Mouse (Mus musculus) layer of hippocampus, adult 18-20 months (tissue): Measurements from ENCODE around the gene Lim2. TPM values are rescaled to one million over a fixed set of nuclear protein-coding genes. Genes with fewer than 3 reads are reported as not detected.
A peak's percentile ranks its signal among the peaks of the same experiment; 100 is the strongest.

Experiments
- DNase-seq, 2 experiments: peaks; one replicate each; pipeline ENCODE4 v3.0.0; 2022; ENCODE audit warnings: low spot score in 2 of 2
- total RNA-seq, 2 experiments: library from RNA; stranded (reverse); gene quantifications; 2 replicates each; pipeline ENCODE4 v1.2.3; 2021

Lim2 gene
- total RNA-seq, 2 experiments from 2014 or later = not detected

GRCm38 (mm10) chr7:43443126-43443916 lies 15.9 kb downstream of the Lim2 start:
- peak; percentile 66 to 79 for DNase-seq

DNA sequence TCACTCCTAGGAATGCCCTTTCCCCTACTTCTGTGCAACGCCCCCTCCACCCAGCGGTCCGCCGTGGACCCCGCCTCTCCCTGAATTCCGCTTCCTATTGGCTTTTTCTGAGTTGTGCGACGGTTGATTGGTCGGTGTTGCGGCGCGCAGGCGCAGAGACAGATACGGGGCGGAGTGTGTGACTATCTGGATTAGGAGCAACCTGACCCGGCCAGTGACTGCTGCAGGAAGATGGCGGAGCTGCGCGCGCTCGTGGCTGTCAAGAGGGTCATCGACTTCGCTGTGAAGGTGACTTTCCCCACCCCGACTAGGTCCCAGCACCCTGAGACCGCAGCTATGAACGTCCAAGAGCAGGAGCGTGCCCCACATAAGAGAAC lies 16.4 kb downstream of the Lim2 start, which contains the start of the genes Etfb and Gm45233:
Gene Etfb, plus strand, starts transcription at position 167 of the 377 bp plus-strand sequence.
Gene Gm45233, plus strand, starts transcription at position 212 of the 377 bp plus-strand sequence.
- peak; percentile 93 to 96 for DNase-seq

DNA sequence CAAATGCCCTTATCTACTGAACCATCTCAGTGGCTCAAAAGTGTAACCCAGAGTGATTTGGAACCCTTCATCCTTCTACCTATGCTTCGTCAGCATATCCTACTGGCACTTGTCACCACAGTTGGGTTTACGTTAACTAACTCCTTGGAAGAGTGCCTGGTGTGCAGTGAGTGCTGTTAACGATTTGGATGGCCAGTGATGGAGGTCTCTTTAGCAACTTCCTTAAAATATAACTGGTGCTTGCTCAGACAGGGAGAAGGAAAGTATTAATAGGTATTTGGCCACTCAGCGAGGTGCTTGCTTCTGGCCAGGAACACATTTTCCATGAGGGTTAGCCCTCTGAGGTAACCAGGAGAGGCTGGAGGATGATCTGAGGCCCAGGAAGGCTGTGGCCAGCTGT lies 20.3 kb downstream of the Lim2 start:
- no peak for DNase-seq

- DNase-seq = no peak
These were observed 20.8 kb downstream of the Lim2 start for GRCm38 (mm10) chr7:43448246-43448645.

- no peak for DNase-seq
These were observed 22.3 kb downstream of the Lim2 start for GRCm38 (mm10) chr7:43449811-43450210.

GRCm38 (mm10) chr7:43451726-43452125 lies 24.3 kb downstream of the Lim2 start:
- DNase-seq = no peak

DNA sequence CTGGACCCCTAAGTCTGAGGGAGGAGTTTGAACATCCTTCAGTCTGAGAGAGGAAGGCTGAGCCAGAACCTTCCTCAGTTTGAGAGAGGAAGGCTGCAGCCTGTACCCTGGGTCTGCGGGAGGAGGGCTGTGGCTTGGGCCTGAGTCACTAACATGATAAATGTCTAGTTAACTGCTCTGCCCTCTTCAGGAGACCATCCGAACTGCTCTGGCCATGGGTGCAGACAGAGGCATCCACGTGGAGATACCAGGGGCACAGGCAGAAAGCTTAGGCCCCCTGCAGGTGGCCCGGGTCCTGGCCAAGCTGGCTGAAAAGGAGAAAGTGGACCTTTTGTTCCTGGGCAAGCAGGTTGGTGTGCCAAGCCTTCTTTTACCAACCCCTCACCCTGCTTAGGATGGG lies 25.1 kb downstream of the Lim2 start:
- no peak for DNase-seq

DNA sequence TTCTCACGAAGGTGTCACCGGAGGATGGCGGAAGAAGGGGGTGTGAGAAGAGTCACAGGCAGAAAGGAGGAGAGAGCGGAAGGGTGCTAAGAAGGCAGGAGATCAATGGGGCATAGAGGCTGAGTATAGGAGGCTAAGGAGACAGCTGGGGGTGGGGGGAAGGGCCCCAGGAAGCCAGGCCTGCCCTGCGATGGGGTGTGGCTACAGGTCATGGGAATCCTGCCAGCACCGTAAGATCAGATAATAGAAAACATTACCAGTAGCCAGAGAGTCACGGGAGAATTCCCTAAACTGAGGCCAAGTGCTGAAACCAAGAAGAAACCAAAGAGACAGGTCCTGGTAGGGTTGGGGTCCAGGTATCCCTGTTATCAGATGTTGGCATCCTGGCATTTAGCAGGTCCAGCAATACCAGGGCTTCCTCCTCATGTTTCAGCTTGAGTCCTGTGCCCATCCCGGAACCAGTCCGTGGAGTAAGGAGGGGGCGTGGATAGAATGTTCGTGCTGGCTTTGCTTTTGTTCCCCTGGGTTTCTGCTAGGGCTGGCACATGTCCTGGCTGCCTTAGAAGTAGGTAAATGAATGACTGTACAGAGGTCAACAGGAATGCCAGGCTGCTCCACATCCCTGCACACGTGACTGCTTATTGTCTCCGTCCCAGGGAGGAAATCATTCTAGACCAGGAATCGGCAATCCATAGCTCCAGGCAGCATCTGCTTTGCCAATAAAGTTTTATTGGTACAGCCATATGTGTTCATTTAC lies 26.3 kb downstream of the Lim2 start:
- DNase-seq = no peak

- DNase-seq = no peak
These were observed 26.9 kb downstream of the Lim2 start for GRCm38 (mm10) chr7:43454371-43454770.

GRCm38 (mm10) chr7:43462851-43463250 lies 35.4 kb downstream of the Lim2 start, which contains the start of gene Vsig10l:
TSS of gene Vsig10l (plus strand) at chr7:43463151.
- no peak for DNase-seq

DNA sequence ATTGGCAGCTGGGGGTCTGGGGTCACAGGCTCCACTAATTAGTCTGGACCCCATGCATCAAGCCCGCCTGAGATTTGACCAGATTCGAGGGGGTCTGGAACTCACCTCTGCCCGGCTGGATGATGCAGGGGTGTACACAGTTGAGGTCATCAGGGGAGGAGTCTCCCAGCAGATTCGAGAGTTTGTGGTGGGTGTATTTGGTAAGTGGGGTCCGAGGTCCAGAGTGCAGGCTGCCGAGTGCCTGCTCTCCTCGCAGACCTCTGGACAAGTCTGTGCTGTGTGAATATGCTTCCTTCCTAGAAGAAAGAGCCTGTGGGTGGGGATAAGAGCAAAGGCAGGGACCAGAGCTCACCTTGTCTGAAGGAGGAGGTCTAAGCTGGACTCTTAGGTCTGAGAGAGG lies 36.5 kb downstream of the Lim2 start:
- no peak for DNase-seq

GRCm38 (mm10) chr7:43464864-43465343 lies 37.4 kb downstream of the Lim2 start:
- DNase-seq = no peak

- DNase-seq = peak; percentile 69 to 80
These were observed 38.1 kb downstream of the Lim2 start for GRCm38 (mm10) chr7:43465344-43466098.

GRCm38 (mm10) chr7:43466099-43466694 lies 38.7 kb downstream of the Lim2 start:
- DNase-seq = peak; percentile 51 to 79

- peak in 1 of 2 experiments; percentile 35 for DNase-seq
These were observed 42.9 kb downstream of the Lim2 start for GRCm38 (mm10) chr7:43470373-43470772.

GRCm38 (mm10) chr7:43475706-43476105 lies 48.2 kb downstream of the Lim2 start:
- DNase-seq = no peak

GRCm38 (mm10) chr7:43476376-43476775 lies 48.9 kb downstream of the Lim2 start:
- no peak for DNase-seq

GRCm38 (mm10) chr7:43481191-43481590 lies 53.7 kb downstream of the Lim2 start:
- peak; percentile 64 to 80 for DNase-seq

DNA sequence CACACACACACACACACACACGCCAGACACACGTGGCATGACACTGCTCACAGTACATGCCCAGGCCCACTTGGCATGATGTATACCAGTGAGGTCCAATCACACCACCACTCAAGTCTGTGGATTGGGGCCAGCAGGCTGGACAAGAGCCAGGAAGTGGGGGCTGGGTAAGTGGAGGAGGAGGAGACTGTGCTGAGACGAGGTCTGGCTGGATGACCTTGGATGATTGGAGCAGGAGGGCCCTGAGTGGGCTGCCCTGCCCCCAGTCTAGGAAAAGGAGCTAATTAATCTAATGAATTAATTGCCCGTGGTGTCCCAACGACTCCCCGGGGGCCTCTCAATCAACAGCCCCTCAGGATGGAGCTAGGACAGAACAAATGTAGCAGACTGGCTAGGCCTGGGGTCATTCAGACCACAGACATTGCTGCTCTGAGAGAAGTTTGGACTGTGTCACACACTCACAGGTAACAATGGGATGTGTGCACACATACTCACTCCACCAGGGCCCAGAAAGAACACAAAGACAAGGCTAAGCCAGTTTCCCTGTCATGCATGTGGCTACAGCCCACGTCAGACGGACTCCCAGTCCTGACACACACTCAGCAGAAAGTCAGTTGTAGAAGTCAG lies 54.7 kb downstream of the Lim2 start:
- no peak for DNase-seq

DNA sequence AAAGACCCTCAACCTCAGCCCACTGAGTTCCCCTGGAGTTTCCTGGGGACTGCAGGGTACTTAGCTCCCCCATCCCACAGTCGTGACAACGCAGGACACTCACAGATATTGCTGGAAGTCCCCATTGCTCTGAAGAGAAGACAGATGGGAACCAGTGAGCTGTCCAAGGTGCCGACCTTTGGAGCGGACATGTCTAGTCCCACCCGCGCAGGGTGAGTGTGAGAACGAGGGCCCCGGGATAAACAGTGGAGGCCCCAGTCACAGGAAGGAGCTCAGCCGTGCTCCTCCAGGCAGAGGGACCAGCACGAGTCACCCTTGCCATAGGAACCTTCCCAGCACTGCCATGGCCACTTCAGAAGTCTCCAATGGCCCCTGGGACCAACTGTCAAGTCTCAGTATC lies 55.8 kb downstream of the Lim2 start:
- no peak for DNase-seq
